Mouse (Mus musculus): ENCODE data around the gene Rasgrf1. TPM values are rescaled to one million over a fixed set of nuclear protein-coding genes. Genes with fewer than 3 reads are reported as not detected.

Gene Rasgrf1
- polyA plus RNA-seq, 1 experiment: not detected

DNA sequence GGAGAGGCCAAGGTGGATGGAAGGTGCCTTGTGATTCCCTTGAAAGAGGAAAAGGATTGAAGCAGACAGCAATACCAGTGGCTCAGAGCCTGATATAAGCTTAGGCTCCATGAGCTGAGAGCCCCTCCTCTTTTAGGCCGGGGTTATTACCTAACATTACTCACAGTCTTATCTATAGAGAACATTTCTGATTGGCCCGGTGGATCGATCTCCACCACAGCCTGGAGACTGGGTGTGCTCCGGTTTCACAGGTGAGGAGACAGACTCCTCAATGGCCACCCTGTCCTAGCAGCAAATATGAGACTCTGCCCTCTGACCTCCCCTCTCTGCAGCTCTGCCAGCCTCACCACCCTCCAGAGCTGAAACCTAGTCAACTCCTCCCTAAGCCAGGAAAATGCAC lies 3.4 kb downstream of the Rasgrf1 start:
- Histone ChIP-seq H3K4me3 (ENCODE audit: insufficient read depth, low read depth, low read length) (no peak overlapping the region), H3K4me1 (ENCODE audit: control insufficient read depth, insufficient read depth, low read length) (peaks cover 23% of the 10 kb centered on the region), H3K27ac (ENCODE audit: insufficient read depth, low read depth, low read length) (no peak overlapping the region)
- WGBS: 63% methylated on average over 4 of the region's 4 CpGs
- TF ChIP-seq CTCF (IDR thresholded peaks at IDR 0.05; ENCODE audit: insufficient read depth, low read depth, low read length): no peak
- TF ChIP-seq POLR2A (IDR thresholded peaks at IDR 0.05; ENCODE audit: insufficient read depth, low read depth, low read length): no peak

DNA sequence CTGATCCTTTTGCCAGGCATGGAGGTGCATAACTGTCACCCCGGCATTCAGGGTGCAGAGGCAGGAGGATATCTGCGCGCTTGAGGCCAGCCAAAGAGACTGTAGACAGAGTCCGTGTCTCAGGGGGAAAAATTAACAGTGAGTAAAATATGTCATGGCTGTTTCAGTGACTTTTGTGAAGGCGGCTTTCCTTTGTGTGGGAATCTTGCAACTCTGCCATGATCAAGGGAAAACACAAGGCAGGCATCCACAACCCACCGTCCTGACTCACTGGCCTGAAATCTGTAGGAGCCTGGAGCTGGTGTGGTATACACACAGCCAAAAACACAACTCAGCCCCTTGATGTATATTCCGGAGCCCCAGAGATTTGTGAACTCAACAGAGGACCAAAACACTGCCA lies 6.8 kb downstream of the Rasgrf1 start:
- 79% methylated on average over 7 of the region's 7 CpGs for WGBS
- H3K4me3 ChIP-seq (ENCODE audit: insufficient read depth, low read depth, low read length): no peak overlapping the region
- TF ChIP-seq CTCF (IDR thresholded peaks at IDR 0.05; ENCODE audit: insufficient read depth, low read depth, low read length): no peak
- no peak for TF ChIP-seq POLR2A (IDR thresholded peaks at IDR 0.05; ENCODE audit: insufficient read depth, low read depth, low read length)
- H3K27ac ChIP-seq (ENCODE audit: insufficient read depth, low read depth, low read length): no peak overlapping the region
- H3K4me1 ChIP-seq (ENCODE audit: control insufficient read depth, insufficient read depth, low read length): peaks cover 17% of the 10 kb centered on the region; the same call in 1 of the 2 replicates

DNA sequence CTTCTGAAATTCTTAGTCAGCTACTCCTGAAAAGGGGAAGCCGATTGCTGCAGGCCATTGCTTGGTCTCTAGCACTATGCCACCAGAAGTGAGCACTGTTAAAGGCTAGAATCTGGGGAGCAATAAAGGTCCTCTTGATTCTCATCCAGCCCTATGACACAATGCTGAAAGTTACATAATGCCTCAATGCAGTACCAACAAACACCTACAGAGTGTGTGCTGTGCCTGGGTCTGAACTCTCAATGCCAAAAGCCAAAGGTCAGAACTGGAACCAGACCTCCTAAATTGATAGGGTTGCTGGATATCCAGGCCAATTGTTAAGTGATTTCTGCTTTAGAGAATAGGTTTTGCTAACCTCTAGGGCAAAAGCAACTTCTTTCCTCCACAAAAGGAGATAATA lies 7.7 kb downstream of the Rasgrf1 start:
- peaks cover 16% of the 10 kb centered on the region for H3K4me1 ChIP-seq (ENCODE audit: control insufficient read depth, insufficient read depth, low read length)
- no peak overlapping the region for H3K4me3 ChIP-seq (ENCODE audit: insufficient read depth, low read depth, low read length)
- TF ChIP-seq CTCF (IDR thresholded peaks at IDR 0.05; ENCODE audit: insufficient read depth, low read depth, low read length): no peak
- no peak for TF ChIP-seq POLR2A (IDR thresholded peaks at IDR 0.05; ENCODE audit: insufficient read depth, low read depth, low read length)
- H3K27ac ChIP-seq (ENCODE audit: insufficient read depth, low read depth, low read length): no peak overlapping the region
- 76% methylated on average over 1 of the region's 1 CpGs for WGBS

DNA sequence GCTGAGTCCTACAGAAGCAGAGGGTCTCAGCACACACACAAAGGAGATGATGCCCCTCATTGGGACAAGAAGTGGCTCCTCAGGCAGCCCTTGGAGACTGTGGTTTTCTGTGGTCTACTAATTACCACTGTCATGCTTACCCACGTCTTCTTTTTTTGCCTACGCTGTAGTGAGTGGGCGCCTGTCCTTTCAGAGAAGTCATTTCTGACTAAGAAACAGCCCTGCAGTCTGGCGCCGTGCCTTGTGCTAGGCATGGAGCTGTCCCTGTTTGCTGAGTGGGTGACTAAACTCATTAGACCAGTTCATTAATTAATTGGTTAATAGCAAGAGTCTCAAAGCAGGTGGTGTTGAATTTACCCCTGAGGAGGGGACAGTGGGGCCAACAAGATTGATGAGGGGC lies 9.1 kb downstream of the Rasgrf1 start:
- 36% methylated on average over 5 of the region's 5 CpGs for WGBS
- Histone ChIP-seq H3K4me1 (ENCODE audit: control insufficient read depth, insufficient read depth, low read length) (peaks cover 10% of the 10 kb centered on the region), H3K27ac (ENCODE audit: insufficient read depth, low read depth, low read length) (no peak overlapping the region), H3K4me3 (ENCODE audit: insufficient read depth, low read depth, low read length) (no peak overlapping the region)
- TF ChIP-seq CTCF (IDR thresholded peaks at IDR 0.05; ENCODE audit: insufficient read depth, low read depth, low read length): no peak
- TF ChIP-seq POLR2A (IDR thresholded peaks at IDR 0.05; ENCODE audit: insufficient read depth, low read depth, low read length): no peak

DNA sequence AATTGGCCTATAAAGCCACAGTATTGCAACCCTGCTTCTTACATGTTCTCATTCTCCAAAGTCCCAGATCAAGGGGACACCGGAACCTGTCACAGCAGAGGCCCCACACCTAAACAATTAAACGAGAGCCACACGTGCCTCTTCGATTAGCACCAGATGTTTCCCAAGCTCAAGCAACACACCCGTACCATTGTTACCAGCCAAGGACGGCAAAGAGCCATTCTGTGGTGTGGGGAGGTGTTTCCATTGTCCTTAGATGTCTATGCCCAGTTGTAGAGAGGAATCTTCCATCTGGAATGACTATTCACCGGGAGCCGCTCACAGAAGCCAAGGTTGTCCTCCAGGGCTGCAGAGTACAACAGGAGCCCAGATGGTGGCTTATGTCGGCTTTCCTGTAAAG lies 11.4 kb downstream of the Rasgrf1 start:
- Histone ChIP-seq H3K4me3 (ENCODE audit: insufficient read depth, low read depth, low read length) (no peak overlapping the region), H3K27ac (ENCODE audit: insufficient read depth, low read depth, low read length) (no peak overlapping the region)
- 83% methylated on average over 9 of the region's 9 CpGs for WGBS

DNA sequence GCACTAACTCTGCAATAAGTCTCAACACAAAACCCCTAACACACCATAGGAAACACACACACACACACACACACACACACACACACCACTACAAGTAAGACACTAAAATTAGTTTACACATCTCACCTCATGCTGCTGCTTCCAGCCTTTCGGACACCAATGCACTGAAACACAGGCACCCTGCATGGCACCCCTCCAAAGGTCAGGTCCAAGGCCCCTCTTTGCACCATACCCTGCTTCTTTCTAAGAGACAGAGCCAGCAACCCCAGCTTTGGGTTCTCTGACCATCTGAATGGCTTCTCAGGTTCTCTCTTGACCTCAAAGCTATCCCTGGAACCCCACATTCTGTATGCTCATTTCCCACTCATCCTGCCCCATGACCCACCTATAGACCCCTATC lies 13.0 kb downstream of the Rasgrf1 start:
- Histone ChIP-seq H3K4me1 (ENCODE audit: control insufficient read depth, insufficient read depth, low read length) (peaks cover 3% of the 10 kb centered on the region), H3K27ac (ENCODE audit: insufficient read depth, low read depth, low read length) (no peak overlapping the region), H3K4me3 (ENCODE audit: insufficient read depth, low read depth, low read length) (no peak overlapping the region)
- TF ChIP-seq CTCF (IDR thresholded peaks at IDR 0.05; ENCODE audit: insufficient read depth, low read depth, low read length) (no peak), POLR2A (IDR thresholded peaks at IDR 0.05; ENCODE audit: insufficient read depth, low read depth, low read length) (no peak)
- WGBS: 85% methylated on average over 1 of the region's 1 CpGs

More for the DNA sequence above, 11.4 kb downstream of the Rasgrf1 start:
- peaks cover 3% of the 10 kb centered on the region for H3K4me1 ChIP-seq (ENCODE audit: control insufficient read depth, insufficient read depth, low read length)
- no peak for TF ChIP-seq CTCF (IDR thresholded peaks at IDR 0.05; ENCODE audit: insufficient read depth, low read depth, low read length)
- TF ChIP-seq POLR2A (IDR thresholded peaks at IDR 0.05; ENCODE audit: insufficient read depth, low read depth, low read length): no peak

DNA sequence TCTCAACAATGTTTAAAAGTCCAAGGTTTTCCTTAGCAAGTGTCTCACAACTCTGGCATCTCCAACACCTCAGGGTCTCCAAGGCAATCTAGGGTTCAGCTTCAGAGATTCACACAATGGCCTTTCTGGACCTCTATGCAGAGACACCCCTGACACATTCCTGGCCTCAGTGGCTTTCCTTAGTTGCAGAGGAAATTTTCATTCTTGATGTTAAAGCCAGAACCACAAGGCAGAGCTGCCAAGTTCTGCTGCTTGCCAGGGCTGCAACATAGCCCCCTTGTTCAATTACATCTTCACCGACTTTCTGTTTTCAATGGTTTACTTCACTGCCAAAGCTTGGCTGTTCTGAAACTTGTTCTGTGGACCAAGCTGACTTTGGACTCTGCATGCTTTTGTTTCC lies 15.1 kb downstream of the Rasgrf1 start:
- no peak overlapping the region for H3K4me3 ChIP-seq (ENCODE audit: insufficient read depth, low read depth, low read length)
- no peak overlapping the region for H3K27ac ChIP-seq (ENCODE audit: insufficient read depth, low read depth, low read length)
- TF ChIP-seq POLR2A (IDR thresholded peaks at IDR 0.05; ENCODE audit: insufficient read depth, low read depth, low read length): no peak
- TF ChIP-seq CTCF (IDR thresholded peaks at IDR 0.05; ENCODE audit: insufficient read depth, low read depth, low read length): no peak
- WGBS: 21% methylated on average over 1 of the region's 1 CpGs
- H3K4me1 ChIP-seq (ENCODE audit: control insufficient read depth, insufficient read depth, low read length): peaks cover 3% of the 10 kb centered on the region

DNA sequence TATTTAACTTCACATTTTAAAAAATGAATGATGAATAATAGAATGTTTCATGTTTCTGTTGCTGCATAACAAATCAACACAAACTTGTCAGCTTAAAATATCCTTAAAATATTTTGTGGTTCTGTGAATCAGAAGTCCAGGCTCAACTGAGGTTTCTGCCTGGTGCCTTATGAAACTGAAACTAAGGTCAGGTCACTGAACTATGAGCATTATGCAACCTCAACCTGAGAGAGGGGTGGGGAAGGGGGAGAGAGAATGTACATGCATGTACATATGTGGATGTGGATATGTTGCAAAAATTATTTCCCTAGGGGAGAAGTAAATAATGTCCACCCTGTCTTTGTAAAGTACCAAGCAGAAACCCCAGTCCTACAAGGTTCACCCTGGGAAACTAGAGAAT lies 18.8 kb downstream of the Rasgrf1 start:
- no peak for TF ChIP-seq POLR2A (IDR thresholded peaks at IDR 0.05; ENCODE audit: insufficient read depth, low read depth, low read length)
- no peak for TF ChIP-seq CTCF (IDR thresholded peaks at IDR 0.05; ENCODE audit: insufficient read depth, low read depth, low read length)
- no peaks in the 10 kb centered on the region for H3K4me1 ChIP-seq (ENCODE audit: control insufficient read depth, insufficient read depth, low read length)
- no peak overlapping the region for H3K4me3 ChIP-seq (ENCODE audit: insufficient read depth, low read depth, low read length)
- H3K27ac ChIP-seq (ENCODE audit: insufficient read depth, low read depth, low read length): no peak overlapping the region

DNA sequence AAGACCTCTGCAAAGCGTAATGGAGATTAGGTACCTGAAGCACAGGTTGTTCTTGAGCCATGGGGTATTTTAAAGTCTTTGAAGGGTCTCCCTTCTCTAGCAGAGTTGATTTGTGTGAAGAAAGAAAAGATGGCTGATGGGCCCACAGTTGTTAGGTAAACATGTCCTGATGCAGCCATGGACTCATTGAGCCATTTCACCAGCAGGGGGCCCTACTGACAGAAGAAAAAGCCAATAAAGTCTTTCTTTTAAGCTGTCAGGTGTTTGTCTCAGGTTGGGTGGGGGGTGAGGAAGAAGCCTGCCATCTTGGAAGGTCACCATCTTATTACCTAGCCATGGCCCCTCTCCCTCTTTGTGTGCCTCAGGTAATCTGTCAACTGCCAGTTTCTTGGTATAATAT lies 30.7 kb downstream of the Rasgrf1 start:
- WGBS: 67% methylated on average over 1 of the region's 1 CpGs
- H3K27ac ChIP-seq (ENCODE audit: insufficient read depth, low read depth, low read length): no peak overlapping the region
- TF ChIP-seq CTCF (IDR thresholded peaks at IDR 0.05; ENCODE audit: insufficient read depth, low read depth, low read length) (no peak), POLR2A (IDR thresholded peaks at IDR 0.05; ENCODE audit: insufficient read depth, low read depth, low read length) (no peak)
- no peak overlapping the region for H3K4me3 ChIP-seq (ENCODE audit: insufficient read depth, low read depth, low read length)
- no peaks in the 10 kb centered on the region for H3K4me1 ChIP-seq (ENCODE audit: control insufficient read depth, insufficient read depth, low read length)

DNA sequence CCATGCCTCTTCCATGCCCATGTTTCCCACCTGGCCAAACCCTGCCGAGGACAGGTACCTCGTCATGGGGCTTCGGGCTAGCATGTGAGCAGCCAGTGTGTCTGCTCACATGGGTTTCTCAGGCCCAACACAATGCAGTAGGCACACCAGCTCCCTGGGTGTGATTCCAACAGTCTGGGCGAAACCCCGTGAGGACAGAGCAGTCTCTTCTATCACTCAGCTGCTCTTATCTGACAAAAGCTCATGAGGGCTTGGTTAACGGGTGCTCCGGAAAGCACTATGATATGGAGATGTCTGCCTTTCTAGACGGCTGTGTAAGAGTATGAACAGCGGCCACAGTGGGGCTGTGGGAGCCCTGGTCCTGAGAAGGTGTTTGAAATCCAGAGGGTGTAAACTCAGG lies 37.1 kb downstream of the Rasgrf1 start:
- H3K4me3 ChIP-seq (ENCODE audit: insufficient read depth, low read depth, low read length): no peak overlapping the region
- H3K27ac ChIP-seq (ENCODE audit: insufficient read depth, low read depth, low read length): no peak overlapping the region
- TF ChIP-seq CTCF (IDR thresholded peaks at IDR 0.05; ENCODE audit: insufficient read depth, low read depth, low read length) (no peak), POLR2A (IDR thresholded peaks at IDR 0.05; ENCODE audit: insufficient read depth, low read depth, low read length) (no peak)
- H3K4me1 ChIP-seq (ENCODE audit: control insufficient read depth, insufficient read depth, low read length): no peaks in the 10 kb centered on the region
- 88% methylated on average over 9 of the region's 9 CpGs for WGBS

All from olfactory bulb, adult 2 months (tissue).